Mouse (Mus musculus): ENCODE results near the gene Egln1.

Egln1 gene

DNA sequence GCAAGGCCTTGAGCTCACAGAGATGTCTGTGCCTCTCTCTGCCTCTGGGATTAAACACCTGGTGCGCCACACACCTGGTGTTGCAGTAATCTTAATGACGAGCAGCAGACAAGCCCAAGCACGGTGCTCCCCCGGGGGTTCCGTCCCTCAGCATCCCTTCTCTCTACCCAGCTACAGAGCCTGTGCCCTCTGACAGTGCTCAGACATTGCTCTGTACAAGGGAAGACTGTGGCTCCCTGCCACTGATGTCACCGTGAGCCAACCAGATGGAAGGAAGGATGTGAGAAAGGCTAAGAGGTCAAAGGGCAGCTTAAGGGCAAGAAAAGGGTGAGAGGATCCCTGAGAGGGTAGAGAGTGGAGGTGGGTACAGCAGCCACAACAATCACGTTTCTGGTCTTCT, 4.7 kb downstream of the Egln1 start:
- no peak for DNase-seq (ENCODE audit: low spot score in 2 of 2)

DNA sequence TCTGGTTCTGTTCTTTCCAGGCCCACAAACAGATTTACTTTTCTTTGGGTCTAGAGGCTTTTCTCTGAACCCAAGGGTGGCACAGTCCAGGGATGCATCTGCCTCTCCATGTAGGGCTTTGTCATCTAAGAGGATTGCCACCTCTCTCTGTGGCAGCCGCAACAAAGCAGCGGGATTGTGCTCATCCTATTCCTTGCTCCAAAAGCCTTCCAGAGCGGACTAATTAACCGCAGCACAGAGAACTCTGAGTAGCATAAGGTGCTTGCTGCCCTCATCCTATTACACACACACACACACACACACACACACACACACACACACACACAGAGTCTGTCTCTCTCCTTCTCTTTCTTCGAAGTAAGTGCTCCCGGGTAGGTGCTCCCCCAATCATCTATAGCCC, 5.3 kb downstream of the Egln1 start:
- DNase-seq (ENCODE audit: low spot score in 2 of 2) = no peak

DNA sequence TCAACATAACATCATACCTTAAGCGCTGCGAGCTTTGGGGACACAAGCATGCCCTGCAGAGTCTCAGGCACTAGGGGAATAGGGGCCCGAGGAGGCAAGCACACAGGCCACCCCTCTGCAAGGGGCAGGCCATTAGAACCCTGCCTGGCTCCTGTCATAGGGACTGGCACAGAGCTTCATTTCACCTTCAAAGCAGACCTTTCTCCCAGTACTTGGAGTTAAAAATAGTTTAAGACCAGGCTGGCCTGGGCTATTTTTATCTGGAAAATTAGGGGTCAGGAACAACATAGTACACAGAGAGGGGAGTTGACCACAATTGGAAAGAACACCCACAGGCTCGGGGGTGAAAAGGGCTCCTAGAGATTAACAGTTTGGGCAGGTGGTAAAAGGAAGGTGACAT, 11.8 kb downstream of the Egln1 start:
- no peak for DNase-seq (ENCODE audit: low spot score in 2 of 2)

DNA sequence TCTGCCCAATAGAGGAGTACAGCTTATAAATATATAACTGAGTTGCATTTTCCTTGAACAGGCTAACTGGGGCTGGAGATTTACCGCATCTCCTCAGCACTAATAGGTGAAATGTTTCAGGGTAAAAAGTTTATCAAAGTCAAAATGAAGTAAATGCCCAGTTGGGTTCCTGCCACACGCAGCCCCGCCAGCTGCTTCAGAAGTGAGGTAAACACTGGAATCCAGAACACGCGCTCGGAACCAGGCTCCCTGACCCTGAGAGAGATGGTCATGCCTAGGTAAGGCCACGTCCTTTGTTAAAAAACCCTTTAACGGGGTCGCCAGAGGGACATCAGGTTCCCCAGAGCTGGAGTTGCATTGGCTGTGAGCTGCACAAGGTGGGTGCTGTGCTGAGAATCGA, 12.4 kb downstream of the Egln1 start:
- no peak for DNase-seq (ENCODE audit: low spot score in 2 of 2)

DNA sequence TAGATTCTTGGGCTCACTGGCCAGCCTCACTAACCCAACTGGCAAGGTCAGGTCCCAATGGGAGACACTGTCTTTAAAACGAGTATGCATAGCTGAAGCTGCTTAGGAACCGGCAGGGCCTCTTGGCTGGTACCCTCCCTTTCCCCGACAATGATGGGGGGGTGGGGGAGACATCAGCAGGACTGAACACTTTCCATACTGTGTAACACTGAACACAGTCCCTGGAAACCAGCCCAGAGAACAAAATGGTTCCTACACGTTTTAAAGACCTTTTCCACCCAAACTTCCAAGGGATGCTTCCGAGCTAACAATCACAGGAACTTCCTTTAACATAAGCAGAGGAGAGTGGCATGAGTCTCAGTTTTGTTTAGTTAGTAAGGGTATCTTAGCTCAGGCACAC, 14.0 kb downstream of the Egln1 start:
- DNase-seq (ENCODE audit: low spot score in 2 of 2) = no peak

DNA sequence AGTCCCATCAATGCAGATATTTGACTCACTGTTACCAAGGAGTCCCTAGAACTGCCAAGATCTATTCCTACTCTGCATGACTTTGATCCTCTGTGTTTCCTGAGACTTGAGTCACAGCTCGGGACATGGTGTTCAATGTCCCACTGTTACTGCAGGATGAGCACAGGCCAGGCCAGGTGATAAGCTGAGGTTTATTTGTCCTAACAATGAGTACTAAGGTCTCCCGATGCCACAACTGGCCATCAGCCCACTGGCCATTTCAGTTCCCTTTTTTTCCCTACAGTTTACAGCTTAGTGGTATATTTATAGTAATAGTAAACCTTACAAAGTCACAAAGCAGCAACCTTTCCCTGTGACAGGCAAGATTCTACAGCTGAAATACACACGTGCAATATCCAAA, 16.7 kb downstream of the Egln1 start:
- no peak for DNase-seq (ENCODE audit: low spot score in 2 of 2)

DNA sequence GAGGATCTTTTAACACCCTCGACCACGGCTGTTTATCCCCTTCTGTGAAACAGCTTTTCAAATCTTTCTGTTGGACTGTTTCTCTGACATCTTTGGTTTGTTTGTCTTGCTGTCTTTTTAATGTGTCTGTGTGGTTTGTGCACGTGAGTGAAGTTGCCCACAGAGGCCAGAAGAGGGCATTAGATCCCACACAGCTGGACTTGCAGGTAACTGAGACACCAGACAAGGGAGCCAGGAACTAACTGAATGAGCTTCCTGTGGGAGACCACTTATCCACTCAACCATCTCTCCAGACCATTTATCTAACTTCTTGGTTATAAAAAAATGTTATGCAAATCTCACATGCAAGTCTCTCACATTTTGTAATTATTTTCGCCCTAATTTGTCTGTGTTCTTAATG, 18.5 kb downstream of the Egln1 start:
- DNase-seq (ENCODE audit: low spot score in 2 of 2) = no peak

DNA sequence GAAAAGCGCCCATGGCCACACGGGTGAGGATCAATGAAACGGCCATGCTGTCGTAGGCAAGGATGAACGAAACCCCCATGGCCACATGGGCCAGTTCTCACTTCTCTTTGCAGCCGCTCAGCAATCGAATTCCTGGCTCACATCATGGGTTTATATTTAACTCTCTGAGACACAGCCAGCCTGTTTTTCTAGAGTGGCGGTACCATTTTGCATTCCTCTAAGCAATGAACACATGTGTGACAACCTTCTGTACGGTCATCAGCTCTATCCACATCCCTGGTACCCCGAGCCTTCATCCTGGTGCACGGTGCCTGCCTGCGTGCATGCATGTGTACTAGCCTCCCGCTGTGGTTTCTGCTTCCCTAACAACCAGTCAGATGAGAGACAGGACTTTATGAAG, 19.0 kb downstream of the Egln1 start:
- no peak for DNase-seq (ENCODE audit: low spot score in 2 of 2)

DNA sequence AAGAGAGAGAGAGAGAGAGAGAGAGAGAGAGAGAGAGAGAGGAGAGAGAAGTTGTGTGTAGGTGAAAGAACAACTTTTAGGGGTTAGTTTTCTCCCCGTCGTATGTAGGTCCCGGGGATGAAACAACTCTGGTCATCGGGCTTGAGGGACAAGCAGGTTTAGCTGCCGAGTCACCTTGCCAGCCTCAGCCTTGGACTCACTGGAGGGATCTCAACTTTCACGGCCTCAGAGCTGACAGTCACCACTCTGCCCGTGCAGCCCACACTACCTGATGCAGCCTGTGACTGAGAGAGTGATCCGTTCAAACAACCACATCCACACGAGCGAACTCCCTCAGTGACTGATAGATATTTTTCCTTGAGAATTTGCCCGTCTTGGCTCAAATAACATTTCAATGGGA, 20.1 kb downstream of the Egln1 start:
- DNase-seq (ENCODE audit: low spot score in 2 of 2) = no peak

DNA sequence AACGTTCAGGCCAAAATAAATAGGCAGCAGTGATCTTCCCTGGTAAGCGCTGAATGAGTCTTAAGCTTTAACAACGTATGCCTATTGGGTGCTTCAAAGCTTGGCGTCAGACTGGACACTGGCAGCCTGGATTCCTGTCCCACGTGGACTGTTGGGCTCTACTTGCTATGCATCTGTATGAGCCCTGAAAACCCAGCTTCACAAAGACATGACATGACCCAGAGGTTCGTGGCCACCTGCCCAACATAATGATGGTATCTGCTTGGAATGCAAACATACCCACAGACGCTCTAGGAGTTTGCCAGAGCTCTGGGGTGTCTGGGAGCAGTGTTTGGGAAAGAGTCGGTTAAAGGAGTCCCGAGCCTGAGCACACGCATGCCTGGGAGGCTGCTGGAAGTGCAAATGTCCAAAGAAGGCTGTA, 22.8 kb downstream of the Egln1 start:
- DNase-seq (ENCODE audit: low spot score in 2 of 2) = no peak

DNA sequence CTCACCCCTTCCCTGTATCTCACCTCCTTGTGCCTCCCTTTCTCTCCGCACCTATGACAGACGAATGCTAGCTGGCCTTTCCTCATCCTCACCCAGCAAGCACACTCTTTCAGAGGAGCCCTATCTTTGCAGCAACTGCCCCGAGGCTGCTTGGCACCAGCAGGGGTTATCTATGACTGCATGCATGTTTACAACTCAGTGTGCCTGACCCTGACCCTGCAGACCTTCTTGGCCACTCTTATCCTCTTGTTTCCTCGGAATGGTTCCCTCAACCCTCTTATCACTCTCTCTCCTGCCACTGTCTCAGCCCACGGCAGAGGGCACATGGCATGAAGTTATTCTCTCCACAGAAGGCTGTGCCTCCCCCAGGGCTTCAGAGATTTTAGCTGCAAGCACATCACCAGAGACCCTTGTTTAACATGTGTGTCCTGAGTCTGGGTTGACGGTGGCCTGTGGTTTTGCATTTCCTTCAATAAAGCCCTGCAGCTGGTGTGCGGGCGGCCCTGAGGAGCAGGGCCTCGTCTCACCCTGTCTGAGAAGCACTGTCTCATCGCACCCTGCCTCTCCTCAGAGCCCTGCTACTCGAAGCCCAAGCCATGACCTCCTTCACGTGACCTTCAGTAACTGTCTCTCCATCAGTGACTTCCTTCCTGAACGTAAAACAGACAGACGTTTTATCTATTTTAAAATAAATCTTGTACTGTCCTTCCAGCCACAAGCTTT, 23.4 kb downstream of the Egln1 start:
- peak in 1 of 2 experiments; percentile 23 for DNase-seq (ENCODE audit: low spot score in 2 of 2)

DNA sequence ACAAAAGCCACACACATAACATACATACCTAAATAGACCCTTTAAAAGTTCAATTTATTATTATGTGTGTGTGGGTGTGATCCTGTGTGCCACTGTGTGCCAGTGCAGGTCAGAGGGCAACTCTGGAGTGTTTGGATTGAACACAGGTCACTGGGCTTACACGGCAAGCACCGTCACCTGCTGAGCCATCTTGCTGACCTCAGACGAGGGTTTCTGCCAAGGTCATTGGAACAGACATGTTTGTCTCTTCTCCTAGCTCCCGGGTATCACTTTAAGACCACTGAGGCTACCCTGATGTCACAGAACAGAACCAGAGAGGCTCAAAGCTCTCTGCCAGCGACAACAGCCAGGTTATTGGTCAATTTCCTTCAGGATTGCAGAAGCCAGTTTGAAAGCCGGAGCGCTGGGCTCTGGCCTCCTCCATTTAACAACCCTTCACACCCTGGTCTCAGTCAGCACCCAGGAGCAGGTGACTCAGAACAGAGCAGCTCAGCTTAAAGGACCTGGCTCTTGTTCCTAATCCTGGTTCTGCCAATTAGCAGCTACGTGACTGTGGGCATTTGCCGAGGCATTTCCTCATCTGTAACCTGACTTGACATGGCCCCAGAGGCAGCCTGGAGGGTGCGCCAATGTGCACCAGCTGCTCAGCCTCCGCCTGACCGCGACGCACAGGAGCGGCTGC, 25.0 kb downstream of the Egln1 start:
- no peak for DNase-seq (ENCODE audit: low spot score in 2 of 2)

DNA sequence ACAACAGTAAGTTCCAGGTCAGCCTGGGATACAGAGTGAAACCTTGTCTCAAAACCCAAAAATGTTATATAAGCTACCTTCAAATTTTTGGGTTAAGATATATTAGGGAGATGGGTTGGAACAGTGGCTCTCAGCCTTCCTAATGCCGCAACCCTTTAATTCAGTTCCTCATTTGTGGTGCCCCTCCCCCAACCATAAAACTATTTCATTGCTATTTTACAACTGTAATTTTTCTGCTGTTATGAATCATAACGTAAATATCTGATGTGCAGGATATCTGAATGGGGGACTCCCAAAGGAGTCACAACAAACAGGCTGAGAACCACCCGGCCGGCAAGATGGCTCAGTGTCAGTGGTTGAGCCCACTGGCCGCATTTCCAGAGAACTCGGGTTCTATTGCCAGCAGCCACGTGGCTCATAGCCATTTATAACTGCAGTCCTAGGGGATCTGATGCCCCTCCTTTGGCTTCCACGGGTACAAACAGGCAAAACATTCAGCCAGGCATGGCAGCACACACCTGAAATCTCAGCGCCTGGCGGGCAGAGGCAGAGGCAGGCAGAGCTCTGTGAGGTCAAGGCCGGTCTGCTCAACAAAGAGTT, 26.5 kb downstream of the Egln1 start:
- DNase-seq (ENCODE audit: low spot score in 2 of 2) = no peak

DNA sequence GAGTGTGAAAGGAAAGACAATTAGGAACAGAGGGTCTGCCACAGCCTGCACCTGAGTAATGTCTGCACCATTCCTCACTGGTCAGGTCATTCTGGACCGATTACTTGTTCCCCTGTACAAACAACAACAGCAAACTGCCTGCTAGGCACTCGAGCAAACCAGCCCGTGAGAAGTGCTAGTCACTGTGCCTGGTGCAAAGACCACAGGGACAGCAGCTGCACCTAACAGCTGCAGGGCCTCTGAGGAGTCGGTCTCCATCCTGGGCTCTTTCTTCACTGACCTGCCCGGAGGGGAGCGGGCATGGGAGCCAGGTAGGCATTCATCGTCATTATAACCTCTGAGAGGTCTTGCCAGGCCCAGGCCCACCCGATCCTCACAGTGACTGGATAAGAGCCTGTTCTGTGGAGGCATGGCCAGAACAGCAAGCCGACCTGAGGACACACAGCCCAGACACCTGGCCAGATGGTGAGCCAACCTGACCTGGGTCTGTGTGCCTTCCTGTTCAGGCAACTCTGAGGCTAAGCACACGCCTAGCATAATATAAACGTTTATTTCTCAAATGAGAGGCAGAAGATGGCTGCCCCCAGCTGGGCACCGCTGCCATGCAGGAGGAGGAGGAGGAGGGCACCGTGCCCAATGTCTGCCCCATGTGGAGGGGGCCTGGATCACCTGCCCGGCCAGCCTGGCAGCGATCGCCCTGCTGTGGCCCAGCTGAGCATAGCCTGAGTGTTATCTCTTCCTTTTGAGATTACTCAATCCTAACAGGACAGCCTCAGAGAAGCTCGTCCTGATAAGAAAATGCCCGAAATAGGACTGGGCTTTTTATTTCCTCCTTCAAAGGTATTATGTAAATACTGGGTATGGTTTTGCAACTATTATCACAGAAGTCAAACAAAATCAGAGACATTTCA, 27.5 kb downstream of the Egln1 start:
- no peak for DNase-seq (ENCODE audit: low spot score in 2 of 2)

DNA sequence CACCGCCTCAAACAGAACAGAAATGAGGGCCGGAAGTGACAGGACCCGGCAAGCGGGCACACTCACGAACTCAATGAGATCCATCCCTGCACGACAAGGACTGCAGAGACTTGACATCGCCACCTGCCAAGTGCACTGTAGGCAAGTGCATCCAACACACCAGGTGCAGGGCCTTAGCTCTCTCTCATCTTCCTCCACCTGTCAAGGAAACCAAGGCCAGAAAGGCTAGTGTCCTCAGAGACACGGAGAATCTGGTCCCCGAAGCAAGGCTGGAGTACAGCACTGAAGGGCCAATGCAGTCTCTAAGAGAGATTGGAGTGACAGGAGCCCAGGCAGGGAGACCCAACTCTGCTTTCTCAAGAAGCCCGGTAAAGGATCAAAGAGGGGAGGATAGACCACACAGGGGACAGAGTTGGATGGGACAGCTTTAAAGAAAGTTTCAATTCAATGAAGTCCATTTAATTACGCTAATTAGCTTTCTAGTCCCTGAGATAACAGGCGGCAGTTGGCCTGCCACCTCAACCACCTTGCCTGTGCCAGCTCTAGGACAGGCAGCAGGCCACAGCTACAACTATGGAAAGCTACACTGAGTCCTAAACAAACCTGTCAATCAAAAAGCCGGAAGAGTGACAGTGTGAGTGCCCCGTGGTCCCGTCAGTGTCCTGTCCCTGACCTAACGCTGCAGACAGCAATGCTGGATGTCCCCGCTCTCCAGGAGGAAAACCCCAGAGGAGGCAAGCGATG, 31.2 kb downstream of the Egln1 start:
- DNase-seq (ENCODE audit: low spot score in 2 of 2) = no peak

DNA sequence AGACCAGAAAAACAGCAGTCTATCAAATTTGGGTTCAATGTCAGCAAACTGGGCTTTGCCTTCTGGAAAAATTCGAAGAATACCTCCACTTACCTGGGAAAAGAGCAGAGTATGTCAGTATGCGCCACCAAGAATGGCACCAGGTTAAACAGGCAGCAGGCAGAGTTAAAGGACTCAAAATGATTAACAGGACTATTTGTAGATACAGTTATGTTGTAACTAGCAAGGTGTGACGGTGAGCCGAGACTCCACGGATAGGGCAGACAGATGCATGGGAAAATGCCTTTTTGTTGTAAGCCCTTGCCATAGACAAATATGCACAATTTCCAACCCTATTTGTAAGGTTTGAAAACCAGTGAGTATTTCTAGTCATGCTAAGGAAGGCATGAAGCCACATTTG, 35.1 kb downstream of the Egln1 start:
- DNase-seq (ENCODE audit: low spot score in 2 of 2) = no peak

DNA sequence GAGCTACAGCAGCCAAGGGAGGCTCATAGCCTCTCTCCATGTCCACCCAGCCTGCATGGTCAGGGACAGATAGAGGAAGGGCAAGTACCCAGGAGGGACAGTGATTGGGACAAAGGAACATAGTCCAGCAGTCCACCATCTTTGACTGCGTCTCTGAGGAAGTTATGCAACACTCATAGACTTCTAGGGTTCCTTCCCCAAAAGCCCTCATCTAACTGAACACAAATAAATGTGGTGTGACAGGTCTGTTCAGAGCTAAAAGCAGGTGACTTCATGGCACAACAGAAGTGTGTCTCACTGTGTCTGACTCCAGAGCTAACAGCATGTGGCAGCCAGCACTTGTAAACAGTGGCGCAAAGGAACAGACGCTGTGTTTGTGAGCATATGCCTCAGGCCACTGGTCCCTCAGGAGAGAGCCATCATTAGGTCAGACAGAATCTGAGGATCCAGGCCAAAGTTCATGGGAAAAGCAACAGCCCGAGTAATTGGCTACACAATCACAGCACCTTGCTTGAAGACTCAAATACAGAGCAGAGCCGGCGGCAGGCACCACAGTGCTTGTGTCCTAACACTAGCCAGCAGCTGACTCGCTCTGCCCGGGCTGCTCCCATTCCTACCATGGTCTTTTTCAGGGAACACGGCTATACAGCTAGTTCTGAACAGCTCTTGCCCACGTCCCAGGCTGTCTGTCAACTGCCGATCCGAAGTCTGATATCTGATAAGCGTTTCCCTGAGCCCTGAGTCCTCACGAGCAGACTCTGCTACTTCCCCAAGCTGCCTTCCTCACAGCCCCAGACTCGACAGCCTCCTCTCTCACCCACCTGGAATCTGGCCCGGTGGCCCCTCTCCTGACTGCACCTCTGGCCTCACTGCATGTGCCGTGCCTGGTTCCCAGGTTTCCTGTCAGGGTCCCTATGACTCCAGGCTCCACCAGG, 36.9 kb downstream of the Egln1 start:
- no peak for DNase-seq (ENCODE audit: low spot score in 2 of 2)

DNA sequence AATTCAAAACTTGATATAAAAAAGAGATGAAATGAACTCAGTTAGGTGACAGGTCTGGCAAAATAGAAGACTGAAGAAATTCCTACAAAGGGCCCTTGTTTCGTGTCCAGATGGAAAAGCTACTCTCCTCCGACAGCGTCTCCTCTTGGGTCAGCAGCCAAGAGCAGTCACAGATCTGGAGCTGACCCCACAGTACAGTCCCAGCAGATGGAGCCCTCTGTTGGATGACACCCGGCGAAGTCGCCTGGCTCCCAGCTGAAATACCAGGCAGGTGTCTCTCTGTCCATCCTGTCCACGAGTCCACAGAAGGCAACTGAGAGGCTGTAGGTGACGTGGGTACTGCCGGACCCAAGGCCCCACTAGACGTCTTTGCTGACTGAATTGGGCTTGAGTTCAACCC, 38.8 kb downstream of the Egln1 start:
- DNase-seq (ENCODE audit: low spot score in 2 of 2) = no peak

DNA sequence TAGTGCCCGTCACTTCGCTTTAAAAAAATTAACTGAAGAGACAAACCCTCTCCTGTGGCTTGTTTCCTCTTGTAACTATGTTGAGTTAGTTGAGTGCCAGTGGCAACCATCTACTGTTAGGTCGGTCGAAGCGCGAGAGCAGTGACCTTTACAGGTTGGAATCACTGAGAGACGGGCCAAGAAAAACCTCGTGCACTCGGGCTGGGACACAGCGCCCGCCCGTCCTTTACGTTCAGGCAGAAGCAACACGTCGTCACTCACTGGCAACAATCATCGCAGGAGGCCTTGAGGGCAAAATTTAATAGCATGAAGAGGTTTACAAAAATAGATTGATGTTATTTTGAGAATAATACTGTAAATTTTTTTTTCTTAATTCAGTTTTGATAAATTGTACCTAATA, 39.2 kb downstream of the Egln1 start:
- DNase-seq (ENCODE audit: low spot score in 2 of 2) = no peak

DNA sequence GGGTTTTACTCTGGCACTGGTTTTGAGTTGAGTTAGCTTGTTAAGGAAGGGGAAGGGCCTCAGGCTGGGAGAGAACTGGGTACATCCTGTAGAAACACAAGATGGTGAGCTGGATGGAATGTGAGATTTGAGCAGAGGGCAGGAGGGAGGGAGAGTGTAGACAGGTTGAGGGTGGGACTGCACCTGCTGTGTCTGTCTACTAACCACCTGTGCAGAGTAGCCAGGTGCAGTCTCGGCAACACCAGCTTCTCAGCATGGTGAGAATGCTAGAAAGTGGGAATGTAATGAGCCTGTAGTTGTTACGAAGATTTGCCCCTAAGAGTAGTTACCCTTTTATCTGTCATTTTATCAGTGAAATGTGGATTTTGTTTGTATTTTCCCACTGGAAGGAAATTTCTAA, 43.6 kb downstream of the Egln1 start:
- DNase-seq (ENCODE audit: low spot score in 2 of 2) = no peak
